Mouse (Mus musculus) heart, postnatal 0 days (tissue): Measurements from ENCODE around the gene Ndp.

Source experiments
- CTCF ChIP-seq: IDR thresholded peaks from 2 replicates; pipeline ENCODE4 v1.5.1; 2016; ENCODE audit warnings: antibody characterized with exemption, control low read depth, low read depth
- EP300 ChIP-seq: IDR thresholded peaks from 2 replicates; pipeline ENCODE4 v1.6.1; 2016; ENCODE audit warnings: antibody characterized with exemption, low read depth

GRCm38 (mm10) chrX:16910211-16911095 is 1.1 kb downstream of the Ndp start:
- TF ChIP-seq CTCF (no peak), EP300 (no peak)
